Mouse (Mus musculus): ENCODE measurements around the gene Tgfbi. TPM values are rescaled to one million over a fixed set of nuclear protein-coding genes. Genes with fewer than 3 reads are reported as not detected.

Tgfbi gene
- polyA plus RNA-seq (2015; fragmentation: Nextera tagmentation; extraction: Ambion mirVana) = 3.6 and 4.4 TPM in 2 replicates

DNA sequence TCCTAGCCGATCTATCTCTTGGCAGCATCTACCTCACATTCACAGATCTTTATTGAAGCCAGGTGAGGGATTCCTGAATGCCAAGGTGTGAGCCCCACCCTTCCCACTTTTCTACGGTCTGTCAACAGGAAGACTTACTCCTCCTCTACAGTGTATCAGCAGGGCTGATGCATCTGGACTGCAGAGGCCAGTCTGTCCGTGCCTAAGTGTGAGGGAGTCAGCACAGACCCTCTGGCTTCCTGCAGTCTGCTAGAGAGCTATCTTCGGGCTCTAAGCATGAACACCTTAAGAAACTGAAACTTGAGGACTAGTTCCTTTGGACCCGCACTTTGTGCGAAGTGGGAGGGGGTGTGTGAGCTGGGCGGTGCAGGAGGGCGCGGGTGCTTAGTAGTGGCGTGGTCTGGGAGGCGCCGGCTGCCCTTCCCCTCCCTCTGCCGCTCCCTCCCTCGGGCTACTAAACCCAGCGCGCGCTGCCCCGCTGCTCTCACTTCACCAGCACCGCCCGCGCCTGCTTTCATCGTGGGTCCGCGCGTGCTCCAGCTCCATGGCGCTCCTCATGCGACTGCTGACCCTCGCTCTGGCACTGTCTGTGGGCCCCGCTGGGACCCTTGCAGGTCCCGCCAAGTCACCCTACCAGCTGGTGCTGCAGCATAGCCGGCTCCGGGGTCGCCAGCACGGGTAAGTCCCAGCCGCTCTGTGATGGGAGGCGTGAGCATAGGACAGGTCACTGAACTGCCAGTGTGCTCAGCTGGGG, at the start of gene Tgfbi:
Gene Tgfbi (plus strand): TSS at position 421 of the 754 bp plus-strand sequence.
- Histone ChIP-seq H3K36me3 (replicated peaks) (no peaks in the 10 kb centered on the region), H3K27me3 (replicated peaks) (peaks cover 34% of the 10 kb centered on the region), H3K4me2 (peak within 1 kb of the TSS; percentile 92), H3K9me3 (no peaks in the 10 kb centered on the region), H3K27ac (no peak within 1 kb of the TSS), H3K4me3 (peak within 1 kb of the TSS; percentile 41), H3K4me1 (peaks cover 8% of the 10 kb centered on the region), H3K9ac (peak within 1 kb of the TSS; percentile 48)
- peak; percentile 45; the same call in 1 of the 2 replicates for ATAC-seq (replicated peaks)
- WGBS = 4% methylated on average over 35 of the region's 36 CpGs

GRCm38 (mm10) chr13:56559841-56560370, 49.4 kb upstream of the Tgfbi start:
- no peak overlapping the region for H3K4me3 ChIP-seq
- WGBS = 82% methylated on average over 6 of the region's 6 CpGs
- ATAC-seq (replicated peaks) = no peak
- H3K27me3 ChIP-seq (replicated peaks) = no peaks in the 10 kb centered on the region
- no peaks in the 10 kb centered on the region; the same call in 1 of the 2 replicates for H3K4me1 ChIP-seq
- H3K27ac ChIP-seq = no peak overlapping the region
- H3K36me3 ChIP-seq (replicated peaks) = no peaks in the 10 kb centered on the region
- H3K4me2 ChIP-seq = no peak overlapping the region
- no peak overlapping the region for H3K9ac ChIP-seq
- H3K9me3 ChIP-seq = no peaks in the 10 kb centered on the region

DNA sequence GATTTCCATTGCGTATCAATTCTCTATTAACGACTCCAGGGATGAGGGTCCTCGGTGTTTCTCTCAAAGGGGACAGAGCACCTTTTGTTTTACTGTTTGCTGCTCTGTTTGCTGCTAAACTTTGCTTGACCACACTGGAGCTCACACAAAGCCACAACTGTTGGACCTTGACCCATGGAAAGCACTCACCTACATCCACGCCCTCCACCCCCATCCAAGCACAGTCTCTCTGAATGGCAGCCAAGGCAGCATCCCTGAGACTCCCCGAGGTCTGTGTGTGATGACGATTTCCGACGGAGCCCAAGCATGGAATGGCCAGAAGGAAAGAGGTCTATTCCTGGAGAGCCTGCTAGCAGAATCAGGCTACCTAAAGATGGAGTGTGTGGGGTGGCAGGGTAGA, 48.2 kb upstream of the Tgfbi start:
- Histone ChIP-seq H3K4me1 (peaks cover under 1% of the 10 kb centered on the region), H3K27ac (no peak overlapping the region), H3K9ac (no peak overlapping the region), H3K36me3 (replicated peaks) (no peaks in the 10 kb centered on the region), H3K27me3 (replicated peaks) (no peaks in the 10 kb centered on the region), H3K4me3 (no peak overlapping the region), H3K4me2 (no peak overlapping the region), H3K9me3 (no peaks in the 10 kb centered on the region)
- ATAC-seq (replicated peaks) = no peak
- 79% methylated on average over 8 of the region's 8 CpGs for WGBS

GRCm38 (mm10) chr13:56563075-56563474, 46.2 kb upstream of the Tgfbi start:
- Histone ChIP-seq H3K36me3 (replicated peaks) (no peaks in the 10 kb centered on the region), H3K4me2 (no peak overlapping the region), H3K9me3 (no peaks in the 10 kb centered on the region), H3K27ac (no peak overlapping the region), H3K27me3 (replicated peaks) (no peaks in the 10 kb centered on the region), H3K4me3 (no peak overlapping the region), H3K4me1 (peaks cover 7% of the 10 kb centered on the region; the same call in 1 of the 2 replicates), H3K9ac (no peak overlapping the region)
- WGBS = 32% methylated on average over 6 of the region's 6 CpGs
- ATAC-seq (replicated peaks) = no peak

DNA sequence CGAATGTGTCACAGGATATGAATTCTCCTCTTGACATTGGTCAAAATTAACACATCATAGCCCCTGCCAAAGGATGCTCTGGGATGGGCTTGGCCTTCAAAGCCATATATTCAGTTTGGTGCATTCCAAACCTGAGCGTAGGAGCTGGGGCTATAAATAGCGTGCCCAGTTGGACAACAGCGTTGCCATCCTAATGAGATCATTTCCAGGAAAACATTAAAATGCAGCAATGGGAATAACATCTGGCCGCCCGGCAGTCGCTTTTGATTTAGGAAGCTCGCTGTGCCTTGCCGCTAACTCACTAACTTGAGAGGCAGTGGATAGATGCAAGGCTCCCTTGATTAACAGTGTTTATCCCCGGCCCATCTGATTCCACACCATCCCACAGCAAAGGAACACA, 43.0 kb upstream of the Tgfbi start:
- Histone ChIP-seq H3K27me3 (replicated peaks) (no peaks in the 10 kb centered on the region), H3K27ac (no peak overlapping the region), H3K4me1 (peaks cover 7% of the 10 kb centered on the region; the same call in 1 of the 2 replicates), H3K9ac (no peak overlapping the region), H3K4me2 (no peak overlapping the region), H3K9me3 (no peaks in the 10 kb centered on the region), H3K36me3 (replicated peaks) (no peaks in the 10 kb centered on the region), H3K4me3 (no peak overlapping the region)
- 40% methylated on average over 10 of the region's 10 CpGs for whole genome bisulfite sequencing
- no peak for ATAC-seq (replicated peaks)

DNA sequence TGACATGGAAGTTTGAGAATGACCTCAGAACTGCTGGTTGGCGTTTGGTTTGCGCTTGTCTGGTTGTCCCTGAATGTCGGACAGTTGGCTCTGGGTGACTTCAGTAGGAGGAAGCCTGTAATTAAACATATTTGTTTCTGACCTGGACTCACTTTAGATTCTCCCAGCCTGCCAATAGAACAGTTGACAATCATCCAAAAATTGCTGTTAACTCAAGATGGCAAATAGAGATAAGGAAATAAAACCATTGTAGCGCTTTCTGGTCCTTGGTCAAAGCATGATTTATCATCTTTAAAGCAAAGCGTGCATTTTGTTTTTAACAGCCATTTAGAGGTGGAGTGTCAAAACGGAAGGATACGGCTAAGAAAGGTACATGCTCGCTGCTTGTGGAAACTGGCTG, 37.7 kb upstream of the Tgfbi start:
- Histone ChIP-seq H3K4me2 (no peak overlapping the region), H3K4me3 (no peak overlapping the region), H3K9ac (no peak overlapping the region), H3K9me3 (no peaks in the 10 kb centered on the region), H3K27ac (no peak overlapping the region), H3K4me1 (0 out of 2 replicates have a peak, but pooled peaks cover under 1% of the 10 kb centered on the region), H3K27me3 (replicated peaks) (no peaks in the 10 kb centered on the region), H3K36me3 (replicated peaks) (no peaks in the 10 kb centered on the region)
- WGBS = 95% methylated on average over 8 of the region's 8 CpGs
- no peak for ATAC-seq (replicated peaks)

DNA sequence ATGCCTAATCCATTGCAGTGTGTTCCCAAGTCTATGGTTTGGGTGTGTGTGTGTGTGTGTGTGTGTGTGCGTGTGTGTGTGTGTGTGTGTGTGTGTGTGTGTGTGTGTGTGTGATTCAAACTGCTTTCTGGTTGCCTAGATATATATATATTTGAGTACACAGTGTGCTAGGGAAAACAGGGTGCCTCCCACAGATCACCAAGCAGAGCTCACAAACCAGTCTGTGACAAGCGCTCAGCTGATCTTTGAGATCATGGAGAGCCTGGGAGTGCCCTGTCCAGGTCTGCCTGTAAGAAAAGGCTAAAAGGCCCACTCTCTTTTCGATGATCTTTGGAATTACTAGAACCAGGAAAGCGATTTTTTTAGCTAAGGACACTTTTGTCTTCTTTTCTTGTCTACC, 34.2 kb upstream of the Tgfbi start:
- H3K4me3 ChIP-seq = no peak overlapping the region
- 73% methylated on average over 4 of the region's 4 CpGs for WGBS
- H3K9ac ChIP-seq = no peak overlapping the region

DNA sequence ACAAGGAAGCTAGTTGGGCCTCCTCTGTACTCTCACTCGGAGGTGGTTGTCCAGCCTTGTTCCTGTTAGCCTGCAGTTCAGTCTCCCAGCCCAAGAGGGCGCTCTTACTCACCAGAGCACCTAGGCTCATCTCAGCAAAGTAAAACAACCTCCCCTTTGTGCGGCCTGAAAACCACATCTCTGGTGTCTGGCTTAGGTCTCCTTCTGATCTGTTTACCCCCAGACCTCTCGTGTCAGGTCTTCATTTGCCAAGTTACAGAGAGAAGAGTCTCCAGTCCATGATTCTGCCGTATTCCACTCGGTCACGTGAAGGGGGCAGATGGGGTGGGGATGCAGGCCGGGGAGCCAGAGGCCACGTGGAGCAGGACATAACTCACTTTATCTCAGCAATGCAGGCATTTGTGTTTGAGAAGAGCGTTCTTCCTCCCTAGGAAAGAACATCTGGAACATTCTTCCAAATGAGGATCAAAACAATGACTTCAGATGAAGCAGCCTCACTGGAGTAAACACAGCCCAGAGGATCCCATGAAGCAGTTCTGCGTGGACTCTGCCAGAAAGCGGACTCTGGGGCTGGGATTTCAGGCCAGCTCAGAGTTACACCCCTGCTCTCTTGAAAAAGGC, 33.5 kb upstream of the Tgfbi start:
- no peak for ATAC-seq (replicated peaks)
- no peak overlapping the region for H3K9ac ChIP-seq
- WGBS = 60% methylated on average over 12 of the region's 12 CpGs
- H3K9me3 ChIP-seq = no peaks in the 10 kb centered on the region
- H3K4me1 ChIP-seq = no peaks in the 10 kb centered on the region
- no peak overlapping the region for H3K4me3 ChIP-seq
- H3K27me3 ChIP-seq (replicated peaks) = no peaks in the 10 kb centered on the region
- no peaks in the 10 kb centered on the region for H3K36me3 ChIP-seq (replicated peaks)
- no peak overlapping the region for H3K4me2 ChIP-seq
- H3K27ac ChIP-seq = no peak overlapping the region

More for the DNA sequence above, 34.2 kb upstream of the Tgfbi start:
- H3K4me2 ChIP-seq = no peak overlapping the region
- no peaks in the 10 kb centered on the region for H3K9me3 ChIP-seq
- H3K36me3 ChIP-seq (replicated peaks) = no peaks in the 10 kb centered on the region
- ATAC-seq (replicated peaks) = no peak
- H3K27me3 ChIP-seq (replicated peaks) = no peaks in the 10 kb centered on the region
- no peaks in the 10 kb centered on the region for H3K4me1 ChIP-seq
- H3K27ac ChIP-seq = no peak overlapping the region

DNA sequence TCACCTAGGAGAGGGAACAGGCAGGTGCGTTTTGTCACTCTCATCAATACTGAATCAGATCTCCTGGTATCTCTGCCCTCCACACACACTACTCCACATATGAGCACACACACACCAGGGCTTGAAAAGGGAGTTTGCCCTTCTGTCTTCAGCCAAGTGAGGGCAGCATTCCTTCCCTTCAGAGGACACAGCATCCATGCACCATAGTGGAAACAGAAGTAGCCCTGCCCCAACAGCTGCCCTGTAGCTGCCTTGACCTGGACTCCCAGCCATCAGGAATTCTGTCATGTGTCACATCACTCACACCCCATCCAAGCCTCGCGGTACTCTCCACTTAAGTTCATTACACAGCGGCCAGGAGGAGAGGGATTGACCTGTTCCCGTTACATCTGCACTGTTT, 31.2 kb upstream of the Tgfbi start:
- H3K36me3 ChIP-seq (replicated peaks) = no peaks in the 10 kb centered on the region
- H3K9me3 ChIP-seq = no peaks in the 10 kb centered on the region
- no peak overlapping the region for H3K27ac ChIP-seq
- WGBS = 90% methylated on average over 5 of the region's 5 CpGs
- no peak overlapping the region for H3K4me3 ChIP-seq
- no peak overlapping the region for H3K4me2 ChIP-seq
- H3K27me3 ChIP-seq (replicated peaks) = no peaks in the 10 kb centered on the region
- ATAC-seq (replicated peaks) = no peak
- H3K4me1 ChIP-seq = peaks cover 15% of the 10 kb centered on the region
- H3K9ac ChIP-seq = no peak overlapping the region

- peaks cover 15% of the 10 kb centered on the region for H3K4me1 ChIP-seq
- WGBS = 78% methylated on average over 5 of the region's 5 CpGs
- H3K4me3 ChIP-seq = no peak overlapping the region
- no peaks in the 10 kb centered on the region for H3K36me3 ChIP-seq (replicated peaks)
- no peak for ATAC-seq (replicated peaks)
- H3K4me2 ChIP-seq = no peak overlapping the region
- no peaks in the 10 kb centered on the region for H3K9me3 ChIP-seq
- H3K27me3 ChIP-seq (replicated peaks) = no peaks in the 10 kb centered on the region
- no peak overlapping the region for H3K9ac ChIP-seq
- H3K27ac ChIP-seq = no peak overlapping the region
Measured at GRCm38 (mm10) chr13:56580450-56580849, 28.9 kb upstream of the Tgfbi start.

DNA sequence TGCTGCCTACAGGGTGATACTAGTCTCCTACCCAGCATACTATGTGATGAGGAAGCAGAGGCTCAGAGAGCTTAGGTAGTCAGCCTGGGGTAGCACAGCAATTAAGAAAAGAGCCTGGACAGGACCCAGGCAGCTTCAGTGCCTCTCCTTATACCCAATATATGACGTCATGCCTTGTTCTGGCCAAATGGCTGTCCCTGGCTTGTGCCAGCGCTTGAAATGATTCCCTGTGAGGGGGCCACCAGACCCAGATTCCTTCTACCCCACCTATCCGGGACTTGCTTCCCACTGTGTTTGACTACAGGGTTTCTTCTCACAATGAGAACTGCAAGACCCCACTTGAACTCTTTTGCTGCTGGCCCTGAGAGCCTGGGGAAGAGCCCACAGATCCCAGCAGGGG, 27.8 kb upstream of the Tgfbi start:
- Histone ChIP-seq H3K4me3 (no peak overlapping the region), H3K27ac (no peak overlapping the region), H3K9ac (no peak overlapping the region), H3K36me3 (replicated peaks) (no peaks in the 10 kb centered on the region), H3K27me3 (replicated peaks) (no peaks in the 10 kb centered on the region), H3K4me1 (peaks cover 15% of the 10 kb centered on the region), H3K4me2 (no peak overlapping the region), H3K9me3 (no peaks in the 10 kb centered on the region)
- whole genome bisulfite sequencing = 3% methylated on average over 3 of the region's 3 CpGs
- ATAC-seq (replicated peaks) = peak; percentile 67

- Histone ChIP-seq H3K27ac (peak overlapping the region; percentile 47), H3K9me3 (no peaks in the 10 kb centered on the region), H3K4me2 (peak overlapping the region; percentile 26), H3K27me3 (replicated peaks) (no peaks in the 10 kb centered on the region), H3K4me3 (no peak overlapping the region), H3K9ac (no peak overlapping the region), H3K36me3 (replicated peaks) (no peaks in the 10 kb centered on the region), H3K4me1 (peaks cover 15% of the 10 kb centered on the region)
- ATAC-seq (replicated peaks) = peak; percentile 90
- WGBS = 1% methylated on average over 6 of the region's 6 CpGs
Measured at GRCm38 (mm10) chr13:56581961-56582434, 27.3 kb upstream of the Tgfbi start.

Measured in midbrain, embryonic 15.5 days (tissue).